Mouse (Mus musculus) forebrain, postnatal 0 days (tissue): ENCODE measurements at regions not wholly inside any gene's neighbourhood (a gene's known extent, or its start where the extent isn't known, plus 50 kb on each side); places are given as distances from the start of the nearest gene placed in this dataset.

Experiments
- ATAC-seq: fragments of 200-750 bp; cut with Nextera tagmentation; 2 replicates; pipeline ENCODE4 v1.8.0; 2017; ENCODE audit warnings: mild to moderate bottlenecking, moderate library complexity
- DNase-seq: peaks from one replicate; pipeline ENCODE4 v3.0.0-alpha.2; 2015
- H3K27ac ChIP-seq: fragments of 300-500 bp; sonication (generic); 2 replicates; pipeline ENCODE4 v1.5.1; 2014; ENCODE audit warnings: low read depth, mild to moderate bottlenecking, antibody characterized with exemption, low read length, moderate library complexity, mixed read lengths
- H3K27me3 ChIP-seq: fragments of 300-500 bp; sonication (generic); 2 replicates; pipeline ENCODE4 v1.6.1; 2014; ENCODE audit warnings: mild to moderate bottlenecking, low read length, mixed read lengths; ENCODE audit not compliant: insufficient read depth
- H3K36me3 ChIP-seq: fragments of 300-500 bp; sonication (generic); 2 replicates; pipeline ENCODE4 v1.6.1; 2014; ENCODE audit warnings: mild to moderate bottlenecking, moderate library complexity; ENCODE audit not compliant: insufficient read depth
- H3K4me1 ChIP-seq: fragments of 300-500 bp; sonication (generic); 2 replicates; pipeline ENCODE4 v1.6.1; 2014; ENCODE audit warnings: antibody characterized with exemption; ENCODE audit not compliant: insufficient read depth
- H3K4me2 ChIP-seq: fragments of 300-500 bp; sonication (generic); 2 replicates; pipeline ENCODE4 v1.6.1; 2014; ENCODE audit warnings: low read depth, mild to moderate bottlenecking, moderate library complexity
- H3K4me3 ChIP-seq: fragments of 300-500 bp; sonication (generic); 2 replicates; pipeline ENCODE4 v1.5.1; 2014; ENCODE audit warnings: low read depth, low read length, mixed read lengths
- H3K9ac ChIP-seq: fragments of 300-500 bp; sonication (generic); 2 replicates; pipeline ENCODE4 v1.6.1; 2014; ENCODE audit warnings: mild to moderate bottlenecking
- H3K9me3 ChIP-seq: fragments of 300-500 bp; sonication (generic); 2 replicates; pipeline ENCODE4 v1.6.1; 2016; ENCODE audit warnings: low read length
- CTCF ChIP-seq: sonication (generic); IDR thresholded peaks from 2 replicates; pipeline ENCODE4 v1.5.1; 2016; ENCODE audit warnings: antibody characterized with exemption, control low read depth, low read depth
- WGBS: fragments of 180-500 bp; shearing (Covaris S2); extraction: QIAGEN DNeasy Blood & Tissue Kit; methylation state at CpG from one replicate; pipeline ENCODE4 v1.1.7; 2014; 5-methylcytosine and 5-hydroxymethylcytosine counted together

- no peaks in the 10 kb centered on the region for H3K27me3 ChIP-seq
- H3K9ac ChIP-seq, result no peak overlapping the region
- no peak overlapping the region for H3K27ac ChIP-seq
- DNase-seq (no peak), ATAC-seq (no peak)
- no peaks in the 10 kb centered on the region for H3K9me3 ChIP-seq
- no peak for TF ChIP-seq CTCF
- 59% methylated on average over 13 of the region's 13 CpGs for WGBS
- H3K4me3 ChIP-seq, result no peak overlapping the region
- H3K36me3 ChIP-seq, result no peaks in the 10 kb centered on the region
- H3K4me1 ChIP-seq, result peaks cover 7% of the 10 kb centered on the region; the same call in 1 of the 2 replicates
- peak overlapping the region; percentile 13; the same call in 1 of the 2 replicates for H3K4me2 ChIP-seq
Measured at GRCm38 (mm10) chr7:37395881-37396513, 377.4 kb downstream of the Zfp536 start.

DNA sequence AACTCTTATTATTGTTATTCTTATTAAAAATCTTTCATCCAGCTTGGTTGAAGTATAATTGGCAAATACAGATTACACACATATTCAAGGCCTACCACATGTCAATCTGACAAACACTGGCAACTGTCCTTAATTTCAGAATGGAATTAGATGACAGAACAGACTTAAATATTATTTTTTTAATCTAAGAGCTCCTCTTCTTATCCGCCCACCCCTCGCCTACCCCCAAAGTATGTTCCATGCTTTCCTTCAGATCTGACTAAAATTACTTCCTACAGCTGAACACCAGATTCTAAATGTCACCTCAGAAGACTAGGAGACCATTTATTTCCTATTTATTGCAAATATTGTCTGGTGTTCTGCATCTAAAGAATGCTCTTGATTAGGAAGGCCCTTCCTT lies 370.0 kb downstream of the Zfp536 start:
- DNase-seq, result no peak
- Histone ChIP-seq H3K4me1 (no peaks in the 10 kb centered on the region), H3K4me3 (no peak overlapping the region), H3K27me3 (no peaks in the 10 kb centered on the region), H3K9me3 (no peaks in the 10 kb centered on the region), H3K36me3 (no peaks in the 10 kb centered on the region), H3K27ac (no peak overlapping the region), H3K9ac (no peak overlapping the region), H3K4me2 (no peak overlapping the region)
- no peak for ATAC-seq
- 92% methylated on average over 2 of the region's 2 CpGs for WGBS
- no peak for TF ChIP-seq CTCF

DNA sequence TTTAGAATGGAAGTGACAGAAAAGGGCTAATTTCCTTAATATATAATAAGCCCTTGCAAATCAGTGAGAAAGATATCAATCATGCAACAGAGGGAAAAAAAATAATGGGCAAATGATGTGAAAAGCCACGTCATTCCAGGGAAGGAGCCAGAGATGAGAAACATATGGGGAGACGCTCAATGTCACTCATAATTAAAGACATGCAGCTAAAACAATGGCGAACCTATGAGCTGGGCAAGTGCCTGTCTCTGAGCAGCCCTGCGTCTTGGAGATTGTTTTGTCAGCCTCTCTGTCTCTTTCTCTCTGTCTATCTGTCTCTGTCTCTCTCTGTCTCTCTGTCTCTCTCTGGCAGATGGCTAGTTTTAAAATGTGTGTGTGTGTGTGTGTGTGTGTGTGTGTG lies 360.1 kb downstream of the Zfp536 start:
- ATAC-seq (no peak), DNase-seq (no peak)
- Histone ChIP-seq H3K9ac (no peak overlapping the region), H3K4me1 (no peaks in the 10 kb centered on the region), H3K27ac (no peak overlapping the region), H3K4me2 (no peak overlapping the region), H3K36me3 (no peaks in the 10 kb centered on the region), H3K27me3 (no peaks in the 10 kb centered on the region), H3K9me3 (no peaks in the 10 kb centered on the region), H3K4me3 (no peak overlapping the region)
- 38% methylated on average over 4 of the region's 4 CpGs for WGBS
- no peak for TF ChIP-seq CTCF

GRCm38 (mm10) chr7:37421704-37422103 lies 351.7 kb downstream of the Zfp536 start:
- TF ChIP-seq CTCF, result peak; percentile 57
- no peaks in the 10 kb centered on the region for H3K9me3 ChIP-seq
- ATAC-seq (0 out of 2 replicates have a peak, but pooled peaks have one; percentile 38), DNase-seq (no peak)
- no peaks in the 10 kb centered on the region for H3K27me3 ChIP-seq
- H3K9ac ChIP-seq, result no peak overlapping the region
- WGBS, result 82% methylated on average over 10 of the region's 10 CpGs
- no peak overlapping the region for H3K4me3 ChIP-seq
- H3K4me1 ChIP-seq, result no peaks in the 10 kb centered on the region
- H3K36me3 ChIP-seq, result no peaks in the 10 kb centered on the region
- H3K4me2 ChIP-seq, result no peak overlapping the region
- no peak overlapping the region for H3K27ac ChIP-seq
